Mouse (Mus musculus): ENCODE results near the gene 2610301B20Rik. TPM values are rescaled to one million over a fixed set of nuclear protein-coding genes. Genes with fewer than 3 reads are reported as not detected.

2610301B20Rik gene
- 38.5 and 51.3 TPM in 2 replicates for polyA plus RNA-seq (2021; fragmentation: Nextera tagmentation)
- long read RNA-seq, experiment 1, transcript 2610301B20Rik-201 (6 exons, 2,116 nt) = major isoform, 284 of 317 reads
- long read RNA-seq, experiment 1, partial matches to known transcripts = 4 of 317 reads
- long read RNA-seq, experiment 1, other reads (novel, unspliced or antisense) = 29 of 317 reads
- long read RNA-seq, experiment 2, transcript 2610301B20Rik-201 (6 exons, 2,116 nt) = major isoform, 63 of 78 reads
- long read RNA-seq, experiment 2, partial matches to known transcripts = 1 of 78 reads
- long read RNA-seq, experiment 2, other reads (novel, unspliced or antisense) = 14 of 78 reads

GRCm38 (mm10) chr4:10873920-10874665, at the start of gene 2610301B20Rik:
2610301B20Rik (plus strand) TSS chr4:10874498.

All from left cerebral cortex, adult 6 months (tissue).